Mouse (Mus musculus) midbrain, embryonic 14.5 days (tissue): ENCODE measurements around the gene Olfr1246. TPM values are rescaled to one million over a fixed set of nuclear protein-coding genes. Genes with fewer than 3 reads are reported as not detected.

Source experiments
- polyA plus RNA-seq: library from polyadenylated mRNA; unstranded; fragments of >200 nt; fragmentation: Nextera tagmentation; extraction: Ambion mirVana; gene quantifications from 2 replicates; pipeline ENCODE4 v1.2.1, GENCODE M21; 2014

The Olfr1246 gene
- polyA plus RNA-seq, 1 experiment from 2014 or later, result not detected

Other genes starting within 250 kb of the Olfr1246 start
- gene Olfr1234, start 228.3 kb downstream of the Olfr1246 start, polyA plus RNA-seq, result not detected in 2 replicates
- not detected in 2 replicates for gene Olfr1238, start 183.5 kb downstream of the Olfr1246 start, polyA plus RNA-seq
- not detected in 2 replicates for gene Olfr1239, start 172.8 kb downstream of the Olfr1246 start, polyA plus RNA-seq
- gene Olfr1240, start 150.2 kb downstream of the Olfr1246 start, polyA plus RNA-seq, result not detected in 2 replicates
- gene Olfr1241, start 106.0 kb downstream of the Olfr1246 start, polyA plus RNA-seq, result not detected in 2 replicates
- gene Olfr1242, start 94.8 kb downstream of the Olfr1246 start, polyA plus RNA-seq, result not detected in 2 replicates
- gene Olfr1243, start 61.7 kb downstream of the Olfr1246 start, polyA plus RNA-seq, result not detected in 2 replicates
- gene Olfr1245, start 14.7 kb downstream of the Olfr1246 start, polyA plus RNA-seq, result not detected in 2 replicates
- gene Olfr1247, start 21.0 kb upstream of the Olfr1246 start, polyA plus RNA-seq, result not detected in 2 replicates
- not detected in 2 replicates for gene Olfr1248, start 25.1 kb upstream of the Olfr1246 start, polyA plus RNA-seq
- gene Olfr1249, start 41.8 kb upstream of the Olfr1246 start, polyA plus RNA-seq, result not detected in 2 replicates
- not detected in 2 replicates for gene Olfr1250, start 68.3 kb upstream of the Olfr1246 start, polyA plus RNA-seq
- not detected in 2 replicates for gene Olfr1251, start 78.8 kb upstream of the Olfr1246 start, polyA plus RNA-seq
- not detected in 2 replicates for gene Olfr1252, start 131.9 kb upstream of the Olfr1246 start, polyA plus RNA-seq
- gene Olfr1253, start 163.9 kb upstream of the Olfr1246 start, polyA plus RNA-seq, result not detected in 2 replicates
- gene Olfr1254, start 200.5 kb upstream of the Olfr1246 start, polyA plus RNA-seq, result not detected in 2 replicates
- gene Olfr1255, start 218.9 kb upstream of the Olfr1246 start, polyA plus RNA-seq, result not detected in 2 replicates
- 0.08 TPM in 1 of 2 replicates, not detected in the other for gene Olfr1256, start 248.4 kb upstream of the Olfr1246 start, polyA plus RNA-seq